In the genomic region with DNA sequence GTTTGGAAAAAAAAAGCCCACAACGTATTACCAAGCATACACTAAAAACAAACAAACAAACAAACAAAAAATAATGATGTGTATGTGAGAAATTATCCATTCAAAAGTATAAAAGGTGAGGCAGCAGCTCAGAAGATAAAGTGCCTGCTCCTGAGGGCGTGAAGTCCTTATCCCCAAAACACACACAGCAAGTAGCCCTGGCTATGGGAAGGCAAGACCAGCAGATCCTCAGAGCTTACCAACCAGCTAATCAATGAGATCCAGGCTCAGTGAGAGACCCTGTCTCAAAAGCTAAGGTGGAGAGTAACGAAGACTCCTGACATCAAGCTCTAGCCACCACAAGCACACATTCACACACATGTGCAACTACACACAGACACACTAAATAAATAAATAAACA, we compare ENCODE assay signal across 22 mouse cellular contexts.
DNase-seq lines count a peak whose midpoint lies in the region; ATAC-seq and TF ChIP-seq lines count a peak whose summit lies in the region.
"Had no signal": no experiment of that assay in that cellular context is flagged by ENCODE, and none has a peak within 500 bp of the region (broad histone marks: within the 10 kb centered on the region; RNA-seq: fewer than 3 reads in every experiment).

No protein-coding gene starts in this region.

- no peak overlapping the region for H3K4me3 ChIP-seq in liver, embryonic 11.5 days (ENCODE audit: low read depth, low read length)
- no peak overlapping the region for H3K4me3 ChIP-seq in liver, embryonic 14.5 days (ENCODE audit: insufficient read depth in 1 of 2, low read depth in 2 of 2, low read length in 2 of 2)
- H3K4me3 ChIP-seq in liver, postnatal 0 days (ENCODE audit: low read depth, low read length), result no peak overlapping the region
- H3K4me3 ChIP-seq in hindbrain, embryonic 14.5 days (replicated peaks; ENCODE audit: low read length), result no peak overlapping the region
- H3K4me3 ChIP-seq: forebrain, embryonic 10.5 days; forebrain, embryonic 13.5 days; heart, adult 2 months; heart, embryonic 10.5 days; heart, embryonic 13.5 days; hindbrain, embryonic 12.5 days had no signal

- TF ChIP-seq EP300 in liver, embryonic 14.5 days (IDR thresholded peaks at IDR 0.05; ENCODE audit: low read depth), result peak; percentile 60; the same call in 1 of the 2 replicates
- TF ChIP-seq EP300 in liver, postnatal 0 days (IDR thresholded peaks at IDR 0.05; ENCODE audit: low read depth), result peak; percentile 27; the same call in 1 of the 2 replicates

- no peaks in the 10 kb centered on the region for H3K36me3 ChIP-seq in liver, embryonic 11.5 days (ENCODE audit: control insufficient read depth, insufficient read depth, low read length)
- no peaks in the 10 kb centered on the region for H3K36me3 ChIP-seq in liver, embryonic 14.5 days (replicated peaks; ENCODE audit: control insufficient read depth, insufficient read depth, low read depth)
- no peaks in the 10 kb centered on the region for H3K36me3 ChIP-seq in liver, postnatal 0 days (replicated peaks; ENCODE audit: insufficient read depth, low read length)
- H3K36me3 ChIP-seq in hindbrain, embryonic 14.5 days (replicated peaks; ENCODE audit: control insufficient read depth, insufficient read depth), result no peaks in the 10 kb centered on the region
- H3K36me3 ChIP-seq: forebrain, embryonic 10.5 days; hindbrain, embryonic 12.5 days had no signal

- 66% methylated on average over 3 of the region's 3 CpGs for WGBS in liver, embryonic 11.5 days
- 20% methylated on average over 3 of the region's 3 CpGs for WGBS in liver, embryonic 14.5 days (ENCODE audit: insufficient replicate concordance)
- WGBS in liver, postnatal 0 days (ENCODE audit: insufficient replicate concordance), result 53% methylated on average over 3 of the region's 3 CpGs
- WGBS in hindbrain, embryonic 14.5 days, result 78% methylated on average over 3 of the region's 3 CpGs

- H3K4me1 ChIP-seq in liver, embryonic 11.5 days (replicated peaks; ENCODE audit: control insufficient read depth, insufficient read depth, low read length), result peaks cover 50% of the 10 kb centered on the region
- H3K4me1 ChIP-seq in liver, embryonic 14.5 days (replicated peaks; ENCODE audit: control insufficient read depth in 2 of 2, insufficient read depth in 2 of 2, low read length in 1 of 2), result peaks cover 21 to 33% of the 10 kb centered on the region in 2 experiments
- H3K4me1 ChIP-seq in liver, postnatal 0 days (ENCODE audit: insufficient read depth), result peaks cover 20% of the 10 kb centered on the region
- H3K4me1 ChIP-seq in hindbrain, embryonic 14.5 days (replicated peaks; ENCODE audit: control insufficient read depth, insufficient read depth, low read length), result peaks cover 19% of the 10 kb centered on the region

- no peaks in the 10 kb centered on the region for H3K9me3 ChIP-seq in liver, embryonic 11.5 days (ENCODE audit: control insufficient read depth, low read length)
- no peaks in the 10 kb centered on the region for H3K9me3 ChIP-seq in liver, embryonic 14.5 days (ENCODE audit: control insufficient read depth, low read length)
- no peaks in the 10 kb centered on the region for H3K9me3 ChIP-seq in liver, postnatal 0 days (ENCODE audit: low read length)
- H3K9me3 ChIP-seq in hindbrain, embryonic 14.5 days (ENCODE audit: control insufficient read depth, low read length), result no peaks in the 10 kb centered on the region
- H3K9me3 ChIP-seq: forebrain, embryonic 10.5 days; forebrain, embryonic 13.5 days; heart, embryonic 10.5 days; heart, embryonic 13.5 days; hindbrain, embryonic 12.5 days had no signal

- H3K27ac ChIP-seq in liver, embryonic 11.5 days (ENCODE audit: low read depth, low read length), result no peak overlapping the region
- no peak overlapping the region; the same call in 1 of the 2 replicates for H3K27ac ChIP-seq in liver, embryonic 14.5 days
- no peak overlapping the region for H3K27ac ChIP-seq in liver, postnatal 0 days (ENCODE audit: low read depth)
- no peak overlapping the region for H3K27ac ChIP-seq in hindbrain, embryonic 14.5 days
- H3K27ac ChIP-seq: forebrain, embryonic 10.5 days; forebrain, embryonic 13.5 days; heart, adult 2 months; hindbrain, embryonic 12.5 days had no signal

- H3K27me3 ChIP-seq in liver, embryonic 11.5 days (replicated peaks; ENCODE audit: control insufficient read depth, insufficient read depth, low read length), result no peaks in the 10 kb centered on the region
- no peaks in the 10 kb centered on the region for H3K27me3 ChIP-seq in liver, embryonic 14.5 days (ENCODE audit: control insufficient read depth, insufficient read depth, low read length)
- no peaks in the 10 kb centered on the region for H3K27me3 ChIP-seq in liver, postnatal 0 days (ENCODE audit: insufficient read depth, low read length)
- no peaks in the 10 kb centered on the region for H3K27me3 ChIP-seq in hindbrain, embryonic 14.5 days (ENCODE audit: control insufficient read depth, insufficient read depth, low read length)
- H3K27me3 ChIP-seq: heart, embryonic 13.5 days; hindbrain, embryonic 12.5 days had no signal

- no peak overlapping the region for H3K4me2 ChIP-seq in liver, embryonic 11.5 days
- H3K4me2 ChIP-seq in liver, embryonic 14.5 days (ENCODE audit: low read depth), result no peak overlapping the region
- no peak overlapping the region for H3K4me2 ChIP-seq in liver, postnatal 0 days (ENCODE audit: low read depth, low read length)
- no peak overlapping the region for H3K4me2 ChIP-seq in hindbrain, embryonic 14.5 days (replicated peaks)
- H3K4me2 ChIP-seq: forebrain, embryonic 13.5 days; heart, embryonic 13.5 days; hindbrain, embryonic 12.5 days had no signal

- no peak for TF ChIP-seq CTCF in liver, embryonic 14.5 days (IDR thresholded peaks at IDR 0.05; ENCODE audit: low read depth)
- TF ChIP-seq CTCF in liver, postnatal 0 days (IDR thresholded peaks at IDR 0.05; ENCODE audit: low read depth), result no peak

- no peak overlapping the region for H3K9ac ChIP-seq in liver, embryonic 11.5 days (ENCODE audit: low read depth, low read length)
- H3K9ac ChIP-seq in liver, embryonic 14.5 days (replicated peaks), result no peak overlapping the region
- no peak overlapping the region for H3K9ac ChIP-seq in liver, postnatal 0 days (replicated peaks)
- H3K9ac ChIP-seq in hindbrain, embryonic 14.5 days, result no peak overlapping the region
- H3K9ac ChIP-seq: forebrain, embryonic 13.5 days; heart, embryonic 13.5 days; hindbrain, embryonic 12.5 days had no signal

- ATAC-seq in liver, embryonic 11.5 days (replicated peaks; ENCODE audit: low FRiP score), result peak; percentile 83
- peak; percentile 80 for ATAC-seq in liver, embryonic 14.5 days (ENCODE audit: insufficient read depth)
- ATAC-seq in liver, postnatal 0 days, result peak; percentile 49; the same call in 1 of the 2 replicates
- ATAC-seq in granulocyte monocyte progenitor cell, adult 5-6 weeks (replicated peaks; ENCODE audit: poor library complexity, severe bottlenecking), result no peak
- ATAC-seq in hindbrain, embryonic 14.5 days (ENCODE audit: low FRiP score), result no peak
- ATAC-seq: CD4-positive, CD25-positive, alpha-beta regulatory T cell, adult 4 months; forebrain, embryonic 13.5 days; forebrain, embryonic 16.5 days; hindbrain, embryonic 16.5 days had no signal

- DNase-seq in liver, embryonic 11.5 days (ENCODE audit: low spot score), result no peak
- peak in 2 of 3 experiments; percentile 45 to 48 for DNase-seq in liver, embryonic 14.5 days (ENCODE audit: low read depth in 3 of 3, low spot score in 3 of 3)
- no peak for DNase-seq in liver, postnatal 0 days
- DNase-seq in embryo, embryonic 10.5 days (ENCODE audit: low spot score), result no peak
- DNase-seq in hindbrain, embryonic 14.5 days (ENCODE audit: low spot score), result no peak
- no peak for DNase-seq in urinary bladder, adult 2 months (ENCODE audit: low spot score)
- DNase-seq: adrenal gland, postnatal 14 days; cerebellum, adult 11-12 months; cerebellum, adult 8-10 months; cerebellum, postnatal 10 days; cerebellum, postnatal 36 days; gastrocnemius, postnatal 14 days; heart, adult 2 months had no signal

Comparison
In these comparisons a context has a peak if more than half of its experiments do, and no peak if none do; other contexts are left out.
1. DNase-seq: peak in liver, embryonic 14.5 days (2 of 3); none in liver, embryonic 11.5 days (single experiment), liver, postnatal 0 days (single experiment), embryo, embryonic 10.5 days (single experiment), hindbrain, embryonic 14.5 days (single experiment) and urinary bladder, adult 2 months (single experiment).
2. ATAC-seq: peak in liver, embryonic 11.5 days (single experiment), liver, embryonic 14.5 days (single experiment) and liver, postnatal 0 days (single experiment); none in granulocyte monocyte progenitor cell, adult 5-6 weeks (single experiment) and hindbrain, embryonic 14.5 days (single experiment).